Mouse (Mus musculus) bone marrow, adult 2 months (tissue): ENCODE measurements around the gene Wdr75.

Experiments
- CTCF ChIP-seq: fragments of 200-500 bp; IDR thresholded peaks from 2 replicates; pipeline ENCODE4 v1.5.1; 2011; ENCODE audit warnings: low read length, control low read depth; ENCODE audit not compliant: control insufficient read depth, insufficient read depth
- POLR2A ChIP-seq: fragments of 200-500 bp; IDR thresholded peaks from 2 replicates; pipeline ENCODE4 v1.6.1; 2011; ENCODE audit warnings: low read depth, mild to moderate bottlenecking, control low read depth, low read length, borderline replicate concordance; ENCODE audit not compliant: control insufficient read depth

GRCm38 (mm10) chr1:45780606-45781288, 14.2 kb upstream of the Wdr75 start:
- TF ChIP-seq CTCF, result no peak
- TF ChIP-seq POLR2A, result no peak
